Mouse (Mus musculus): ENCODE measurements around the gene Ap1s3.

- TF ChIP-seq POLR2A (IDR thresholded peaks at IDR 0.05; ENCODE audit: low read depth, low read length) (no peak), CTCF (IDR thresholded peaks at IDR 0.05; ENCODE audit: extremely low read depth, insufficient read depth, insufficient read length, insufficient replicate concordance) (no peak)
Measured at GRCm38 (mm10) chr1:79637768-79638167, 34.0 kb downstream of the Ap1s3 start.

Data from spleen, adult 2 months (tissue).